In the genomic region with DNA sequence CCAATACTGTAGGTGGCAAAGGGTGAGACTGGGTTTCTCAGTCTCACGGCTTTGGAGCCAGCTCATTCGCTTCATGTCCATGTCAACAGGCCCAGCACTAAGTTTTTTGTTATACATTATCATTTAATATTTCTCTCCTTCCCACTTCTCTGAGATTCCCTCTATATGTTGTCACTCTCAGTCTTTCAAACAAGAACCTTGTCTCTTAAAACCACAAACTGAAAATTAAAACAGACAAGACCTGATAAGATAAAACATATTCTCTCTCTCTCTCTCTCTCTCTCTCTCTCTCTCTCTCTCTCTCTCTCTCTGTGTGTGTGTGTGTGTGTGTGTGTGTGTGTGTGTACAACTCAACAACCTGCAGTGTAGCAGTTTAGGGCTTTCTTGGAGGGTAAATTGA, we compare ENCODE assay signal across 25 mouse cellular contexts.
"Had no signal": no experiment of that assay in that cellular context is flagged by ENCODE, and none has a peak within 500 bp of the region (broad histone marks: within the 10 kb centered on the region; RNA-seq: fewer than 3 reads in every experiment).

No protein-coding gene starts in this region.

- H3K27ac ChIP-seq: embryonic facial prominence, embryonic 10.5 days; embryonic facial prominence, embryonic 12.5 days; embryonic facial prominence, embryonic 13.5 days; embryonic facial prominence, embryonic 15.5 days; forebrain, embryonic 10.5 days; forebrain, embryonic 12.5 days; forebrain, embryonic 13.5 days; forebrain, embryonic 15.5 days; gastrocnemius, adult 2 months; heart, adult 2 months; heart, embryonic 10.5 days had no signal

- H3K9ac ChIP-seq: embryonic facial prominence, embryonic 12.5 days; embryonic facial prominence, embryonic 13.5 days; embryonic facial prominence, embryonic 15.5 days; forebrain, embryonic 12.5 days; forebrain, embryonic 13.5 days; forebrain, embryonic 15.5 days; forebrain, postnatal 0 days had no signal

- DNase-seq: cerebellum, adult 9-11 months; cerebellum, postnatal 10 days; cerebellum, postnatal 14 days; cerebellum, postnatal 25 days; cerebellum, postnatal 36 days; embryo, embryonic 11 days; forebrain, postnatal 0 days; gastrocnemius, adult 2 months; gastrocnemius, postnatal 10 days; gastrocnemius, postnatal 14 days; gastrocnemius, postnatal 25 days; gastrocnemius, postnatal 36 days; heart, adult 11 months; heart, adult 18-20 months; heart, adult 2 months had no signal

- H3K4me3 ChIP-seq: embryonic facial prominence, embryonic 10.5 days; embryonic facial prominence, embryonic 12.5 days; embryonic facial prominence, embryonic 13.5 days; embryonic facial prominence, embryonic 15.5 days; erythroblast, embryonic 14.5 days; forebrain, embryonic 10.5 days; forebrain, embryonic 12.5 days; forebrain, embryonic 13.5 days; forebrain, embryonic 15.5 days; gastrocnemius, adult 2 months; heart, adult 2 months; heart, embryonic 10.5 days had no signal

- H3K36me3 ChIP-seq: embryonic facial prominence, embryonic 10.5 days; embryonic facial prominence, embryonic 12.5 days; embryonic facial prominence, embryonic 13.5 days; embryonic facial prominence, embryonic 15.5 days; forebrain, embryonic 10.5 days; forebrain, embryonic 12.5 days; forebrain, embryonic 15.5 days; heart, embryonic 10.5 days had no signal

- H3K27me3 ChIP-seq: embryonic facial prominence, embryonic 12.5 days; embryonic facial prominence, embryonic 13.5 days; embryonic facial prominence, embryonic 15.5 days; forebrain, embryonic 12.5 days; forebrain, embryonic 13.5 days; forebrain, embryonic 15.5 days had no signal

- H3K9me3 ChIP-seq: embryonic facial prominence, embryonic 10.5 days; embryonic facial prominence, embryonic 12.5 days; embryonic facial prominence, embryonic 13.5 days; embryonic facial prominence, embryonic 15.5 days; forebrain, embryonic 10.5 days; forebrain, embryonic 12.5 days; forebrain, embryonic 13.5 days; forebrain, embryonic 15.5 days; heart, embryonic 10.5 days had no signal

- H3K4me1 ChIP-seq: embryonic facial prominence, embryonic 10.5 days; embryonic facial prominence, embryonic 12.5 days; embryonic facial prominence, embryonic 13.5 days; embryonic facial prominence, embryonic 15.5 days; forebrain, embryonic 12.5 days; forebrain, embryonic 13.5 days; forebrain, embryonic 15.5 days; heart, embryonic 10.5 days had no signal
